Mouse (Mus musculus) cerebellum, postnatal 36 days (tissue): Measurements from ENCODE around the gene Nek7.

Source experiments
- DNase-seq, 2 experiments: peaks; one replicate each; pipeline ENCODE4 v3.0.0; 2021 to 2022; ENCODE audit warnings: mixed read lengths in 2 of 2

Nek7 gene

GRCm38 (mm10) chr1:138568434-138569232, 51.3 kb downstream of the Nek7 start:
- DNase-seq = no peak

DNA sequence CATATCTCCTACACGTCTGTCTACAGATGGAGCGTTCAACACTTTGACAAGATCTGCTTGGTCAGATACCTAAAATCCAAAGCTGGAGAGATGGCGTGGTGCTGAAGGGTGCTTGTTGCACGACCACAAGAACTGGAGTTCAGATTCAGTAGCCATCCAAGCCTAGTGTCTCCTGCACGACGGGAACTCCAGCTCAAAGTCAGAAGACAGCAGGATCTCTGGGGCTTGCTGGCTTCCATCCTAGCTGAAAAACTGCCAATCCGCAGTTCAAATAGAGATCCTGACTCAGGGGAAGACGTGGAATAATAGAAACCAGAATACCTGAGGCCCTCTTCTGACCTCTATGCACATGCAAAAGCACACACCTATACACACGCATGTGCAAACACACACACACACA, 52.0 kb downstream of the Nek7 start:
- DNase-seq = no peak

GRCm38 (mm10) chr1:138564677-138565076, 55.3 kb downstream of the Nek7 start:
- no peak for DNase-seq

DNA sequence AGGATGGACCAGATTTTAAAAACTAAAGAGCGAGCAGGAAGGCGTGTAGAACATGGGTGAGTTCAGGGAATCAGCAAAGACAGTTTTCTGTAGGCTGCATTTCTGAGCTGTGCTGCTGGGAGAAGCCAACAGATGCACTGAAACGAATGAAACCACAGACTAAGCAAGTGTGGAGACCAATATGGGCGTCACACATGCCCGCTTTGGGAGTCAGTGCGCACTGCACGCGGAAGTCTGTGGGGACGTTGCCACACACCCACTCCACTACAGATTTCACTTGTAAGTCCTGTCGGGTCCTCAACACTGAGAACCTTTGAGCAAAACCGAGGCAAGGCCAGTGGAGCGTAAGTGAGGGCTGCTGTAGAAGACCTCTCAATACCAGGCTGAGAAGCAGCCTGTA, 59.2 kb downstream of the Nek7 start:
- no peak for DNase-seq

GRCm38 (mm10) chr1:138559213-138560101, 60.5 kb downstream of the Nek7 start:
- no peak for DNase-seq

DNA sequence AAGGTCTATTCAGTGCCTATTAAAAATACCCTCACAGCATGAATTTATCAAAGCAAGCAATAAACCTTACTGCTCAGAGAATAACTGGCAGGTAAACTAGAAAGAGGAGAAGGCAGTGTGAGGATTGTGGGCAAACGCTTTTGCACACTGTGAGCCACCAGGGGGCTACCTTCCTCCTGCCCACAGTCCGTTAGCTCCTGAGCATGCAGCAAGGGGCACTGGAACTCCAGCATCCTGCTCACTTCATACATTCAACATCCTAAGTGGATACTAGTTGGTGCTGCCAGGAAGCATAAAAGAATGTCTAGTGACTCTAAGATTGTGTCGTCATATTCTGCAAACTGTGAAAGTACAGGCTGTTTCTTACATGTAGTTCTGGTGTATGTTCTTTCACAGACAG, 61.6 kb downstream of the Nek7 start:
- DNase-seq = no peak

GRCm38 (mm10) chr1:138554926-138555325, 65.0 kb downstream of the Nek7 start:
- no peak for DNase-seq

- no peak for DNase-seq
These were observed 69.8 kb downstream of the Nek7 start for GRCm38 (mm10) chr1:138550184-138550583.

DNA sequence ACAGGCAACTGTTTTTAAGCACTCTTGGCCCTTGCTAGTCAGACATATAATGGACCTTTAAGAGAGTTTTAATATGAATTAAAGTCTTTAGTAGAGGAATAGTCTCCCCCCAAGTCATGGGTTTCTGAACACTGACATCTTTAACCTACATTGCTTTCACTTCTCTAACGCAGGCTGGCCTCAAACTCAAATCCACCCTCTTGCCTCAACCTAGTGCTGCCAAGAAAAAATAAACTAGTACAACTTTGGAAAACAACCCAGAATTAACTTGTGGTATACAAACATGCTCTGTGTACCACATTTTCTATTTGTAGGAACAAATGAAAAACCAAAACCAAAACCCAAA, 77.8 kb downstream of the Nek7 start:
- no peak for DNase-seq

DNA sequence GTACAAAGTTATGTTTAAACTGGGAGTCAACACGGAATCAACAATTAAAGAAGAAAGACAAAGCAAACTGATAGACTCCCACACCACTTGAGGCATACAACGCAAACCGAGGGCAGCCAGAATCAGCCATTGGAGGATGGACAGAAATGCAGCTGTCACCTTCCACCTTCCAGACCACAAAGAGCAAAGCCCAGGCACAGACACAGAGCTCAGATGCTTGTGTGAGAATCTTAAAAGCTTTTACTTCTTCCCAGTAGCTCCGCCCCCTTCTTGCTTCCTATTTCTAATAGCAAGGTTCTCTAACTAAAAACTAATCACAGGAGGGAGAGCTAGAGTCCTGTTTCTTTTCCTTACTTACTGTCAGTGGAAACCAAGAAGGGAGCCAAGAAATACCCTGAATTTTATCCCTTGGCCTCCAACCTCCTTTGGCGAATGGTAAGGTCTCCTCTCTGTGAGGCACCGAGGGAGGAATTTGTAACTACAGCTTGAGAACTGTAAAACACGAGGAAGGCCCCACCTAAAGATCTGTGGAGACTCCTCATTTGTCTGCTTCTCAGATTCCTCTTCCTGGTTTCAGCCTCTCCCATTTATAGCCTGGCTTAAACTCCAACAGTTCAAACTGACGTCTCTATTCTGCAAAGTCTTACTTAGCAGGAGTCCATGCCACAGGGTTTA, 78.3 kb downstream of the Nek7 start:
- DNase-seq = no peak

DNA sequence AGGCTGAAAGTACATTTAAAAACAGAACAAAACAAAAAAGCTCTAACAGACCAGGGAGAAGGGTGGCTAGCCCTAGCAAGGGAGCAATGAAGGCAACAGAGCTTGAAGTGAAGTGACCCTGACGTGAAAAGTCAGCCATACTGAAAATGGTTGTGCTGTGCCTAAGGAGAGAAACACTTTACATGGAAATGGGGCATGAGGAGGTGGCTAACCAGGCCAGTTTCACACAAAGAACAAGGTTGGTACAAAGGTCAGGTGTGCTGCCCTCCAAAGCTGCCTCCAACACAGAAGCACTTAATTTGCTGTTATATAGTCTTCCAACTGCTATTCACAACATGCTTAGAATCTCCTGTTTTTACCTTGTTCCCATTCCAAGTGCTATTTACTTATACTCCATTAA, 80.2 kb downstream of the Nek7 start:
- DNase-seq = no peak

GRCm38 (mm10) chr1:138538217-138538616, 81.7 kb downstream of the Nek7 start:
- no peak for DNase-seq

GRCm38 (mm10) chr1:138535758-138536574, 84.0 kb downstream of the Nek7 start:
- no peak for DNase-seq

DNA sequence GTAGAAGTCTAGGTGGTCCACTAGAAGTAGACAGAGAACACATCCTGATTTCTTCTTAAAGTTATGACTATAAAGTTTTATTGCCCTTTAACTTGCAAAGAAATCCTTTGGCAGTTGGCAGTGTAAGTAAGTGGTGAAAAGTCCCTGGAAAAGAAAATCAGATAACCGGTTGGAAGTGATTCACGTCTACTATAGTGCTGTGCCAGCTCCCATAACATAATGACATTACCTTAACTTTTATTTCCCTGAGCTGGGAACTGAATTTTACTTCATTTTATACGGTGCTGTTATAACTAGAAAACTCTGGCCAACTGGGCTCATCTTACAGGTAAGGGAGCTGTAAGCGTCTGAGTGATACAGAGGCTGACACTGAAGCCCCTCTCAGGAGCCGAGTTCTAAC, 89.3 kb downstream of the Nek7 start:
- no peak for DNase-seq

DNA sequence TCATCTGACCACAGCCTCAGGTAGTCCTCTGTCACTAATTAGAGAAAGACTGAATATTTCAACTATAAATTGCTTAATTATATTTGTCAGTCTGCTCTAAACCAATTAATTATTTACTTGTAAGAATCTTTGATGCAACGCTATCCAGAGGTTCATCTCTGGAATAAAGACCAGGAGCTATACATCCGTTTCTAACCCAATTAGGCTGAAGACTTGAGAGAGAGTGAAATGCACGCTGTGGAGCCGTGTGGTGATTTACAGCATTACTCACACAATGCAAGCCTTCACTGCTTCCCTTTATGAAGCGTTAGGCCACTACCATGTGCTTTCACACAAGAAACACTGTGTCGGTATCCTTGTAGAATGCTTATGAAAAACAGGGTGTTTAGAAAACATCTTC, 96.0 kb downstream of the Nek7 start:
- no peak for DNase-seq

DNA sequence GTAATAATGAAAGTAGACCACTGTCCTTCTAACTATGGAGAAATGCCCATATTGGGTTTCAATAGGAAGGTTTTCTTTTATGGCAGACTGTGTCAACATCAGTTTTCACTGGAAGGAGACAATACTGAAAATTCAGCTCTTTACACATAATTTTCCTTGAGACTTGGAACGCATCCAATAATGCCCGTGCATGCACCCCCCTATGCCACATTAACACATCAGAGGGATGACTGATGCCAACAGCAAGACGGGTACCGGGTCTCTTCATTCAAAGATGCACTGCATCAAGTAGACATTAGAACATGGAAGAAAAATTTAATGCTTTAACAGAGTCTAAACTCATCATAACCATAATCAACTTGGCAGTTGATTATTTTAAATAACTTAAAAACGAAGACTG, 101.7 kb downstream of the Nek7 start:
- no peak for DNase-seq

DNA sequence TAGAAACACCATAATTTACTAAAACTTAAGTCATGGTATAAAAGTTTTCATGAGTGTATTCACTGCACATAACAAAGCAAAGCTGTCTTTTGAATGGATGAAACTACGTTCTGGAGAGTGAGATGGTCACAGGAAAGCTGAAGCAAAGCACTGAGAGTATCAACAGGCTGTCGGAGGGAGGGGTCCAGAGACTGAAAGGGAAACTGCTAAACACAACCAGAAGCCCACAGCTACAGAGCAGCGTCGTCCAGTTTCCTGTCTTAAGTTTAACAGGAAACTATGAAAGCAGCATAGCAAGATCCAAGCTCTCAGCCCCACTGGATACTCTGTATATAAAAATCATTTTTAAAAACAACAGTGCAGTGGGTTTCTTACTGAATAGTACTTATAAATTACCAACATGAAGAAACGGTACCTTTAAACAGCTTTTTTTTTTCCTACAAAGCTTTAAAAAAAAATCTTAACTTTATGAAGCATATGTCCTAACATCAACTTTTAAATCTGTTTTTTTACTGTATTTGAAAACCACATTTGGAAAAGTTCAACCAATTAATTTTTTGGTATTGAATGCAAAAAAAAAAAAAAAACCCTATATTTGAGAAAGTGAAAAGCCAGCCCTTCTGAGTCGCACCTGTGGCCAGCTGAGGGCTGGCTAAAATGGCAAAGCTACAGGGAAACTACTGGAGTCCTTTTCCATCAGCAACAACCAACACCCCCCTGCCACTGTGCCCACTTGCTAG, 102.4 kb downstream of the Nek7 start:
- DNase-seq = no peak

GRCm38 (mm10) chr1:138516946-138517345, 103.0 kb downstream of the Nek7 start:
- no peak for DNase-seq

DNA sequence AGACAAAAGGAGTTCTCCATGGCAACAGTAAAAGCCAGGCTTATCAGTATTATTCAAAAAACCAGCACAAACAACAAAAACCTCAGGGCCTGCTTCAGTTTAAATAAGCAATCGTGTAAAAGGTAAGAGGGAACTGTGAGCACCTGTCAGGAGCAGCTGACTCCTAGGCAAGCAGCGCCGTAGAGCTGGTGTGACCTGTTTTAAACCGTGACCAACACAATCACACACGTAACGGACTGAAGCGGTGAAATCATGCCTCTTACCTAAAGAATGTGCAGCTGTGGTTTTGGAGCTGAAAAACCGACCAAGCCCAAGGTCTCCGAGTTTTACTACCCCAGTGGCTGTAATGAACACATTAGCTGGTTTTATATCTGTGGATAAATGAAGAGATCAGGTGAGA, 104.6 kb downstream of the Nek7 start:
- no peak for DNase-seq

GRCm38 (mm10) chr1:138513982-138514381, 106.0 kb downstream of the Nek7 start:
- DNase-seq = no peak

DNA sequence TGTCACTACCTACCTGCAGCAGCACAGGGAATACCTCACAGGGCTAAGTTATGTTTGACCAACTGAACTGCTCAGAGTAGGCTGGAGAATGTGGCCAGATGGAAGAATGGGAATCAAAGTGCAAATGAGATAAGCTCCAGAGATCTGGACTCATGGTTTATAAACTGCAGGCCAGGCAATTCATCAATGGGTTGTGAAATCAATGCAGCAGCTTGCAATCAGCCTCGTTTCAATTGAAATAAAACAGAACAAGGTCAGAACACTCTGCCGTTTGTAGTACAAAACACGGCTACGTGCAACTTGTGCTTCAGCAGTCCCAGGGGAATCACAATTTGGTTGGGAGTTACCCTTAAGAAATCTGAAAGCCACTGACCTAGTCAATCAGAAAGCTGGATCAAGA, 109.4 kb downstream of the Nek7 start:
- no peak for DNase-seq

DNA sequence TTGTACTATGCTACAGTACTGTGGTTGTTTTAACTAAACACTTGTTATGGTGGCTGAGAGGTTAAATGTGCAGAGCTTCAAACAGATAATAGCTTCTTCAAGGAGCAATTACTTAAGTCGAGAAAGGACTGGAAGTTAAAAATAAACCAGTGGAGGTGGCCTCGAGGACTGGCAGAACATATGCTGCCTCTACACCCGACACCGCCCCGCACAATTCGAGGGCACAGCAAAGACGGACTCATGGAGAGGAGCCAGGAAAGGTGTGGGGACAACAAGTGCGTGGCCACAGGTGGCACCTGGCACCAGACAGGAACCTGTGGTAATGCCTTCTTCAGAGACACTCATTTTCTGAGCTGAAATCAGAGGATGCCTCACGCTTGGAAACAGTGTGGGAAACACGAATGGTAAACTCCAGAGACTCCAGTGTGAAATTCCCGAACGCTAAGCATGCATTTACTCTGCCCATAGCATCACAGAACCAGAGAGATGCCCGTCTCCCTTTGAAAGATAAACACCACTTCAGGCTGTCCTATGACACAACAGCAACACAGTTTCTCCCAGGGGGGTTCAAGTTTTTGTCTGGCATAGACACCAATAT, 112.4 kb downstream of the Nek7 start:
- no peak for DNase-seq
